Mouse (Mus musculus) heart, embryonic 14.5 days (tissue): Measurements from ENCODE around the gene Agbl5. TPM values are rescaled to one million over a fixed set of nuclear protein-coding genes. Genes with fewer than 3 reads are reported as not detected.

ENCODE experiments used
- ATAC-seq: fragments of 200-750 bp; cut with Nextera tagmentation; 2 replicates; pipeline ENCODE4 v1.8.0; 2017; ENCODE audit warnings: low read depth, moderate TSS enrichment; ENCODE audit not compliant: insufficient number of reproducible peaks, insufficient read depth, low FRiP score
- H3K27ac ChIP-seq, 2 experiments: fragments of 200-500 bp in 1 of 2; fragments of 300-500 bp in 1 of 2; sonication (generic) in 1 of 2; replicated peaks in 1 of 2; 2 replicates each; pipeline ENCODE4 v1.5.1; 2012 to 2014; ENCODE audit warnings: low read depth in 2 of 2, low read length in 2 of 2, control low read depth in 1 of 2, mild to moderate bottlenecking in 1 of 2, mixed read lengths in 1 of 2; ENCODE audit not compliant: control insufficient read depth in 1 of 2, insufficient read depth in 1 of 2
- H3K27me3 ChIP-seq: fragments of 300-500 bp; sonication (generic); 2 replicates; pipeline ENCODE4 v1.6.1; 2014; ENCODE audit warnings: mild to moderate bottlenecking, low read length, control low read depth; ENCODE audit not compliant: control insufficient read depth, insufficient read depth
- H3K36me3 ChIP-seq: fragments of 300-500 bp; sonication (generic); 2 replicates; pipeline ENCODE4 v1.6.1; 2014; ENCODE audit warnings: mild to moderate bottlenecking, control low read depth, low read length, mixed read lengths; ENCODE audit not compliant: control insufficient read depth, insufficient read depth
- H3K4me1 ChIP-seq, 2 experiments: fragments of 200-500 bp in 1 of 2; fragments of 300-500 bp in 1 of 2; sonication (generic) in 1 of 2; 2 replicates each; pipeline ENCODE4 v1.6.1; 2012 to 2014; ENCODE audit warnings: low read length in 2 of 2, control low read depth in 1 of 2, mixed read lengths in 1 of 2; ENCODE audit not compliant: control insufficient read depth in 2 of 2, insufficient read depth in 2 of 2
- H3K4me2 ChIP-seq: fragments of 300-500 bp; sonication (generic); 2 replicates; pipeline ENCODE4 v1.6.1; 2014; ENCODE audit warnings: mild to moderate bottlenecking, low read length
- H3K4me3 ChIP-seq, 2 experiments: fragments of 200-500 bp in 1 of 2; fragments of 300-500 bp in 1 of 2; sonication (generic) in 1 of 2; 2 replicates each; pipeline ENCODE4 v1.5.1; 2012 to 2014; ENCODE audit warnings: low read length in 2 of 2, mild to moderate bottlenecking in 2 of 2, control low read depth in 1 of 2, low read depth in 1 of 2, moderate library complexity in 1 of 2; ENCODE audit not compliant: control insufficient read depth in 1 of 2, insufficient read depth in 1 of 2
- H3K9ac ChIP-seq: fragments of 300-500 bp; sonication (generic); 2 replicates; pipeline ENCODE4 v1.6.1; 2014; ENCODE audit warnings: mild to moderate bottlenecking, low read length
- H3K9me3 ChIP-seq: fragments of 300-500 bp; sonication (generic); 2 replicates; pipeline ENCODE4 v1.6.1; 2016; ENCODE audit warnings: low read length, control low read depth; ENCODE audit not compliant: control insufficient read depth
- WGBS: fragments of 180-500 bp; shearing (Covaris S2); extraction: QIAGEN DNeasy Blood & Tissue Kit; methylation state at CpG from one replicate; pipeline ENCODE4 v1.1.7; 2014; 5-methylcytosine and 5-hydroxymethylcytosine counted together
- polyA plus RNA-seq: library from polyadenylated mRNA; unstranded; fragments of >200 nt; fragmentation: Nextera tagmentation; extraction: Ambion mirVana; gene quantifications from 2 replicates; pipeline ENCODE4 v1.2.1, GENCODE M21; 2014

Agbl5 gene
- polyA plus RNA-seq, 1 experiment from 2014 or later: 10.8 TPM

GRCm38 (mm10) chr5:30909300-30909659 is 20.8 kb downstream of the Agbl5 start:
- Histone ChIP-seq H3K27me3 (no peaks in the 10 kb centered on the region), H3K4me2 (peak overlapping the region; percentile 74), H3K4me3 (no peak overlapping the region), H3K9ac (peak overlapping the region; percentile 81), H3K9me3 (no peaks in the 10 kb centered on the region), H3K4me1 (peaks cover 45 to 59% of the 10 kb centered on the region in 2 experiments), H3K36me3 (peaks cover 19% of the 10 kb centered on the region), H3K27ac (peak overlapping the region; percentile 95)
- 18% methylated on average over 7 of the region's 7 CpGs for WGBS
- no peak for ATAC-seq

- H3K4me2 ChIP-seq: no peak overlapping the region
- H3K36me3 ChIP-seq: peaks cover 13% of the 10 kb centered on the region
- 80% methylated on average over 7 of the region's 7 CpGs for WGBS
- H3K27ac ChIP-seq: peak overlapping the region; percentile 95
- no peaks in the 10 kb centered on the region for H3K27me3 ChIP-seq
- no peak for ATAC-seq
- peaks cover 47 to 59% of the 10 kb centered on the region in 2 experiments for H3K4me1 ChIP-seq
- no peaks in the 10 kb centered on the region for H3K9me3 ChIP-seq
- no peak overlapping the region for H3K4me3 ChIP-seq
- no peak overlapping the region for H3K9ac ChIP-seq
Observed at GRCm38 (mm10) chr5:30909863-30910262, 21.4 kb downstream of the Agbl5 start.

GRCm38 (mm10) chr5:30910481-30910880 is 22.0 kb downstream of the Agbl5 start:
- no peaks in the 10 kb centered on the region for H3K27me3 ChIP-seq
- no peaks in the 10 kb centered on the region for H3K9me3 ChIP-seq
- H3K27ac ChIP-seq: peak overlapping the region in 1 of 2 experiments; percentile 42; a peak in 2 of 4 replicates
- H3K4me2 ChIP-seq: no peak overlapping the region
- H3K4me3 ChIP-seq: no peak overlapping the region
- no peak for ATAC-seq
- H3K9ac ChIP-seq: no peak overlapping the region
- peaks cover 7% of the 10 kb centered on the region for H3K36me3 ChIP-seq
- H3K4me1 ChIP-seq: peaks cover 50 to 65% of the 10 kb centered on the region in 2 experiments

GRCm38 (mm10) chr5:30912156-30912555 is 23.7 kb downstream of the Agbl5 start:
- peak overlapping the region; percentile 83; the same call in 1 of the 2 replicates for H3K9ac ChIP-seq
- H3K4me1 ChIP-seq: peaks cover 58 to 73% of the 10 kb centered on the region in 2 experiments
- no peak for ATAC-seq
- H3K27me3 ChIP-seq: no peaks in the 10 kb centered on the region
- H3K36me3 ChIP-seq: peaks cover 4% of the 10 kb centered on the region
- H3K4me2 ChIP-seq: peak overlapping the region; percentile 73
- H3K4me3 ChIP-seq: no peak overlapping the region
- 36% methylated on average over 5 of the region's 5 CpGs for WGBS
- H3K9me3 ChIP-seq: no peaks in the 10 kb centered on the region
- peak overlapping the region; percentile 94 to 95 for H3K27ac ChIP-seq

GRCm38 (mm10) chr5:30913060-30913841 is 24.8 kb downstream of the Agbl5 start, which contains the start of gene Emilin1:
Emilin1 (plus strand) TSS chr5:30913402.
- H3K36me3 ChIP-seq: peaks cover 15% of the 10 kb centered on the region
- H3K9me3 ChIP-seq: no peaks in the 10 kb centered on the region
- peak within 1 kb of the TSS; percentile 54 to 64 for H3K4me3 ChIP-seq
- H3K9ac ChIP-seq: peak within 1 kb of the TSS; percentile 83
- 18% methylated on average over 12 of the region's 13 CpGs for WGBS
- peak within 1 kb of the TSS; percentile 94 to 95 for H3K27ac ChIP-seq
- H3K27me3 ChIP-seq: no peaks in the 10 kb centered on the region
- peak within 1 kb of the TSS; percentile 73 for H3K4me2 ChIP-seq
- ATAC-seq: peak; percentile 70
- peaks cover 54 to 70% of the 10 kb centered on the region in 2 experiments for H3K4me1 ChIP-seq

- H3K9ac ChIP-seq: peak overlapping the region; percentile 83
- peaks cover 24% of the 10 kb centered on the region for H3K36me3 ChIP-seq
- H3K4me1 ChIP-seq: peaks cover 46 to 61% of the 10 kb centered on the region in 2 experiments
- H3K4me3 ChIP-seq: peak overlapping the region; percentile 54 to 64
- no peak for ATAC-seq
- H3K27me3 ChIP-seq: no peaks in the 10 kb centered on the region
- 58% methylated on average over 7 of the region's 7 CpGs for WGBS
- no peaks in the 10 kb centered on the region for H3K9me3 ChIP-seq
- peak overlapping the region; percentile 73 for H3K4me2 ChIP-seq
- H3K27ac ChIP-seq: peak overlapping the region; percentile 94 to 95
Observed at GRCm38 (mm10) chr5:30914101-30914635, 25.7 kb downstream of the Agbl5 start.

- H3K9me3 ChIP-seq: no peaks in the 10 kb centered on the region
- no peak for ATAC-seq
- H3K36me3 ChIP-seq: peaks cover 31% of the 10 kb centered on the region
- no peaks in the 10 kb centered on the region for H3K27me3 ChIP-seq
- 52% methylated on average over 6 of the region's 6 CpGs for WGBS
- peaks cover 39 to 54% of the 10 kb centered on the region in 2 experiments for H3K4me1 ChIP-seq
- H3K4me3 ChIP-seq: peak overlapping the region; percentile 54 to 64
- H3K27ac ChIP-seq: peak overlapping the region; percentile 94 to 95
- peak overlapping the region; percentile 73 for H3K4me2 ChIP-seq
- peak overlapping the region; percentile 83 for H3K9ac ChIP-seq
Observed at GRCm38 (mm10) chr5:30914849-30915248, 26.4 kb downstream of the Agbl5 start.
